Mouse (Mus musculus) MEL (cell line): Measurements from ENCODE around the gene Rab1b.

Experiments used
- CTCF ChIP-seq, 3 experiments: IDR thresholded peaks in 2 of 3; conservative IDR thresholded peaks in 1 of 3; 2 replicates each; pipeline ENCODE4 v1.5.1; 2011 to 2012; ENCODE audit warnings: low read length in 3 of 3, low read depth in 2 of 3, mild to moderate bottlenecking in 2 of 3, improper control_type of control experiment in 1 of 3, inconsistent platforms in 1 of 3, mixed read lengths in 1 of 3, moderate library complexity in 1 of 3; ENCODE audit not compliant: control insufficient read depth in 1 of 3, insufficient read depth in 1 of 3, poor library complexity in 1 of 3, severe bottlenecking in 1 of 3
- E2F4 ChIP-seq: IDR thresholded peaks from 2 replicates; pipeline ENCODE4 v1.6.1; 2011; ENCODE audit warnings: low read depth, low read length, improper control_type of control experiment, borderline replicate concordance
- GATA1 ChIP-seq: IDR thresholded peaks from 2 replicates; pipeline ENCODE4 v1.6.1; 2011; ENCODE audit warnings: low read depth, low read length, improper control_type of control experiment
- HCFC1 ChIP-seq: IDR thresholded peaks from 2 replicates; pipeline ENCODE4 v1.6.1; 2012; ENCODE audit warnings: low read depth, mild to moderate bottlenecking, inconsistent platforms, low read length, improper control_type of control experiment, moderate library complexity
- MAFK ChIP-seq: IDR thresholded peaks from 2 replicates; pipeline ENCODE4 v1.6.1; 2011; ENCODE audit warnings: low read depth, mild to moderate bottlenecking, low read length, improper control_type of control experiment, borderline replicate concordance
- MAZ ChIP-seq: IDR thresholded peaks from 2 replicates; pipeline ENCODE4 v1.6.1; 2012; ENCODE audit warnings: low read depth, mild to moderate bottlenecking, inconsistent platforms, low read length, improper control_type of control experiment
- MEF2A ChIP-seq: IDR thresholded peaks from 2 replicates; pipeline ENCODE4 v1.6.1; 2014; ENCODE audit warnings: low read depth, mild to moderate bottlenecking, inconsistent platforms, low read length, improper control_type of control experiment; ENCODE audit not compliant: poor library complexity, insufficient replicate concordance, severe bottlenecking; ENCODE audit errors: extremely low read depth
- POLR2A ChIP-seq, 2 experiments: IDR thresholded peaks; 2 replicates each; pipeline ENCODE4 v1.6.1; 2011 to 2012; ENCODE audit warnings: low read length in 2 of 2, mild to moderate bottlenecking in 2 of 2, control low read depth in 1 of 2, improper control_type of control experiment in 1 of 2, low read depth in 1 of 2, moderate library complexity in 1 of 2; ENCODE audit not compliant: control insufficient read depth in 1 of 2, insufficient read depth in 1 of 2, poor library complexity in 1 of 2
- SIN3A ChIP-seq: IDR thresholded peaks from 2 replicates; pipeline ENCODE4 v1.6.1; 2012; ENCODE audit warnings: low read length, improper control_type of control experiment, inconsistent platforms
- TBP ChIP-seq: IDR thresholded peaks from 2 replicates; pipeline ENCODE4 v1.8.0; 2011; ENCODE audit warnings: low read depth, low read length, improper control_type of control experiment
- ZMIZ1 ChIP-seq: IDR thresholded peaks from 2 replicates; pipeline ENCODE4 v1.6.1; 2012; ENCODE audit warnings: low read depth, mild to moderate bottlenecking, inconsistent platforms, low read length, improper control_type of control experiment, moderate library complexity

GRCm38 (mm10) chr19:5051031-5051430 lies 55.8 kb downstream of the Rab1b start:
- TF ChIP-seq CTCF (IDR thresholded peaks at IDR 0.05 in 2 of 3, conservative IDR thresholded peaks at IDR 0.05 in 1 of 3; ENCODE audit: control insufficient read depth in 1 of 3, insufficient read depth in 1 of 3, low read depth in 2 of 3, low read length in 3 of 3, poor library complexity in 1 of 3, severe bottlenecking in 1 of 3) (no peak), MEF2A (no peak), POLR2A (IDR thresholded peaks at IDR 0.05; ENCODE audit: control insufficient read depth in 1 of 2, insufficient read depth in 1 of 2, low read depth in 1 of 2, low read length in 2 of 2, poor library complexity in 1 of 2) (no peak), TBP (no peak), SIN3A (no peak), MAZ (no peak), GATA1 (no peak), MAFK (no peak), E2F4 (no peak), HCFC1 (no peak), ZMIZ1 (no peak)
